Mouse (Mus musculus) liver, adult 2 months (tissue): Measurements from ENCODE around the gene Gm43552. TPM values are rescaled to one million over a fixed set of nuclear protein-coding genes. Genes with fewer than 3 reads are reported as not detected.

Experiments
- DNase-seq: peaks from one replicate; pipeline ENCODE4 v3.0.0-alpha.2; 2011; ENCODE audit warnings: low read depth, low spot score; ENCODE audit errors: extremely low read depth
- H3K27ac ChIP-seq: fragments of 200-500 bp; replicated peaks from 2 replicates; pipeline ENCODE4 v1.5.1; 2012; ENCODE audit warnings: low read depth, mild to moderate bottlenecking, control low read depth, inconsistent platforms, low read length; ENCODE audit not compliant: insufficient read depth
- H3K27me3 ChIP-seq: fragments of 200-500 bp; 2 replicates; pipeline ENCODE4 v1.6.1; 2012; ENCODE audit warnings: mild to moderate bottlenecking, moderate library complexity, low read length, inconsistent platforms; ENCODE audit not compliant: control insufficient read depth, insufficient read depth
- H3K36me3 ChIP-seq: fragments of 200-500 bp; 2 replicates; pipeline ENCODE4 v1.6.1; 2012; ENCODE audit warnings: low read length, inconsistent platforms; ENCODE audit not compliant: control insufficient read depth, insufficient read depth
- H3K4me1 ChIP-seq: fragments of 200-500 bp; 2 replicates; pipeline ENCODE4 v1.6.1; 2011; ENCODE audit warnings: low read length; ENCODE audit not compliant: control insufficient read depth, insufficient read depth
- H3K4me3 ChIP-seq: fragments of 200-500 bp; 2 replicates; pipeline ENCODE4 v1.5.1; 2011; ENCODE audit warnings: low read depth, mild to moderate bottlenecking, control low read depth, low read length, moderate library complexity; ENCODE audit not compliant: insufficient read depth
- H3K79me2 ChIP-seq: fragments of 200-500 bp; 2 replicates; pipeline ENCODE4 v1.6.1; 2012; ENCODE audit warnings: inconsistent platforms, mild to moderate bottlenecking, low read length, moderate library complexity; ENCODE audit not compliant: control insufficient read depth, insufficient read depth
- H3K9ac ChIP-seq: fragments of 200-500 bp; 2 replicates; pipeline ENCODE4 v1.6.1; 2012; ENCODE audit warnings: low read depth, mild to moderate bottlenecking, control low read depth, inconsistent platforms, low read length
- CTCF ChIP-seq: fragments of 200-500 bp; IDR thresholded peaks from 2 replicates; pipeline ENCODE4 v1.5.1; 2011; ENCODE audit warnings: low read depth, low read length, control low read depth
- POLR2A ChIP-seq: fragments of 200-500 bp; IDR thresholded peaks from 2 replicates; pipeline ENCODE4 v1.6.1; 2011; ENCODE audit warnings: low read length, control low read depth; ENCODE audit not compliant: insufficient read depth; ENCODE audit errors: extremely low read depth
- WGBS: fragments of 180-500 bp; shearing (Covaris S2); methylation state at CpG from one replicate; pipeline ENCODE4 v1.1.7; 2018; 5-methylcytosine and 5-hydroxymethylcytosine counted together
- polyA plus RNA-seq: library from polyadenylated mRNA; depleted of rRNA; stranded (reverse); fragments of >200 nt; gene quantifications from 2 replicates; pipeline ENCODE4 v1.2.3, GENCODE M21; 2012
- total RNA-seq: library from RNA; depleted of rRNA; stranded (reverse); fragments of >200 nt; gene quantifications from 2 replicates; pipeline ENCODE4 v1.2.3, GENCODE M21; 2014

The Gm43552 gene
- total and polyA plus RNA-seq, 2 experiments: 14.5 TPM; not detected in 1

- Histone ChIP-seq H3K27me3 (no peaks in the 10 kb centered on the region), H3K79me2 (peaks cover 20% of the 10 kb centered on the region; the same call in 1 of the 2 replicates), H3K27ac (no peak overlapping the region), H3K36me3 (no peaks in the 10 kb centered on the region; the same call in 1 of the 2 replicates), H3K4me3 (no peak overlapping the region), H3K4me1 (no peaks in the 10 kb centered on the region; the same call in 1 of the 2 replicates), H3K9ac (no peak overlapping the region)
- no peak for DNase-seq
- TF ChIP-seq CTCF (no peak), POLR2A (no peak)
- 61% methylated on average over 7 of the region's 7 CpGs for WGBS
Observed at GRCm38 (mm10) chr5:65488725-65489124, 3.9 kb downstream of the Gm43552 start.

- WGBS: 95% methylated on average over 10 of the region's 10 CpGs
- Histone ChIP-seq H3K9ac (no peak overlapping the region), H3K27me3 (no peaks in the 10 kb centered on the region), H3K36me3 (no peaks in the 10 kb centered on the region; the same call in 1 of the 2 replicates), H3K4me3 (no peak overlapping the region), H3K4me1 (no peaks in the 10 kb centered on the region; the same call in 1 of the 2 replicates), H3K27ac (no peak overlapping the region), H3K79me2 (peaks cover 27% of the 10 kb centered on the region; the same call in 1 of the 2 replicates)
- DNase-seq: no peak
- TF ChIP-seq CTCF: no peak
- TF ChIP-seq POLR2A: no peak
Observed at GRCm38 (mm10) chr5:65487381-65487780, 5.3 kb downstream of the Gm43552 start.

- WGBS: 50% methylated on average over 2 of the region's 2 CpGs
- H3K79me2 ChIP-seq: peaks cover 33% of the 10 kb centered on the region; the same call in 1 of the 2 replicates
- H3K27me3 ChIP-seq: no peaks in the 10 kb centered on the region
- no peak overlapping the region for H3K4me3 ChIP-seq
- TF ChIP-seq CTCF (no peak), POLR2A (no peak)
- H3K4me1 ChIP-seq: no peaks in the 10 kb centered on the region; the same call in 1 of the 2 replicates
- H3K9ac ChIP-seq: no peak overlapping the region
- no peak overlapping the region for H3K27ac ChIP-seq
- no peak for DNase-seq
- no peaks in the 10 kb centered on the region; the same call in 1 of the 2 replicates for H3K36me3 ChIP-seq
Observed at GRCm38 (mm10) chr5:65486514-65486913, 6.1 kb downstream of the Gm43552 start.

- peaks cover 3% of the 10 kb centered on the region; the same call in 1 of the 2 replicates for H3K36me3 ChIP-seq
- no peak overlapping the region for H3K9ac ChIP-seq
- H3K27ac ChIP-seq: no peak overlapping the region
- no peak for DNase-seq
- H3K79me2 ChIP-seq: peaks cover 25% of the 10 kb centered on the region; the same call in 1 of the 2 replicates
- H3K4me3 ChIP-seq: no peak overlapping the region
- no peak for TF ChIP-seq POLR2A
- no peak for TF ChIP-seq CTCF
- 87% methylated on average over 4 of the region's 4 CpGs for WGBS
- no peaks in the 10 kb centered on the region for H3K27me3 ChIP-seq
- H3K4me1 ChIP-seq: peaks cover 3% of the 10 kb centered on the region; the same call in 1 of the 2 replicates
Observed at GRCm38 (mm10) chr5:65482996-65483395, 9.6 kb downstream of the Gm43552 start.

- Histone ChIP-seq H3K36me3 (peaks cover 3% of the 10 kb centered on the region; the same call in 1 of the 2 replicates), H3K9ac (no peak overlapping the region), H3K27me3 (no peaks in the 10 kb centered on the region), H3K27ac (no peak overlapping the region), H3K79me2 (peaks cover 17% of the 10 kb centered on the region; the same call in 1 of the 2 replicates), H3K4me1 (peaks cover 3% of the 10 kb centered on the region; the same call in 1 of the 2 replicates), H3K4me3 (no peak overlapping the region)
- WGBS: 63% methylated on average over 4 of the region's 4 CpGs
- no peak for DNase-seq
- no peak for TF ChIP-seq POLR2A
- no peak for TF ChIP-seq CTCF
Observed at GRCm38 (mm10) chr5:65480511-65480910, 12.1 kb downstream of the Gm43552 start.

- no peak overlapping the region for H3K4me3 ChIP-seq
- no peak overlapping the region for H3K9ac ChIP-seq
- DNase-seq: no peak
- TF ChIP-seq POLR2A: no peak
- no peak for TF ChIP-seq CTCF
- peaks cover 3% of the 10 kb centered on the region; the same call in 1 of the 2 replicates for H3K36me3 ChIP-seq
- H3K27me3 ChIP-seq: no peaks in the 10 kb centered on the region
- 84% methylated on average over 9 of the region's 9 CpGs for WGBS
- H3K4me1 ChIP-seq: peaks cover 3% of the 10 kb centered on the region; the same call in 1 of the 2 replicates
- no peak overlapping the region for H3K27ac ChIP-seq
- peaks cover 17% of the 10 kb centered on the region; the same call in 1 of the 2 replicates for H3K79me2 ChIP-seq
Observed at GRCm38 (mm10) chr5:65479681-65480445, 12.8 kb downstream of the Gm43552 start.
